Mouse (Mus musculus): ENCODE results near the gene Ttn. TPM values are rescaled to one million over a fixed set of nuclear protein-coding genes. Genes with fewer than 3 reads are reported as not detected.
A peak's percentile ranks its signal among the peaks of the same experiment; 100 is the strongest.

Ttn gene
- polyA plus RNA-seq, 1 experiment, result 0.12 TPM

DNA sequence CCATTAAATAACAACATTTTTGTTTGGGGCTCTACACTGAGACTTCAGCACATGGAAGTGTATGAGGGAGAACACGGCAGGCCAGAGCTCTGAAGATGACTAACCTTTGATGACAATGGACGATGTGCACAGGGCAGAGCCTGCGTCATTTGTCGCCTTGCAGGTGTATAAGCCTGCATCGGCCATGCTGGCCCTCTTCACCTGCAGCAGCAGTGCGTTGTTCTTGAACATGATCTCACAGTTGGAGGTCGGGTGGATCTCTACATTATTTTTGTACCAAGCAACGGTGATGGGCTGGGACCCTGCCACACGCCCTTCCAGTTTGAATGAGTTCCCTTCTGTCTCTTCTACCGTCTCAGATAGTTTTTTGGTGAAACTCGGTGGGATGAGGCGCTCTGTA, 106.8 kb downstream of the Ttn start:
- Histone ChIP-seq H3K4me1 (ENCODE audit: control insufficient read depth, insufficient read depth, insufficient read length) (no peaks in the 10 kb centered on the region), H3K27me3 (ENCODE audit: control insufficient read depth, insufficient read depth, low read length) (no peaks in the 10 kb centered on the region), H3K4me3 (ENCODE audit: extremely low read depth, insufficient read depth, insufficient read length) (no peak overlapping the region), H3K36me3 (ENCODE audit: control insufficient read depth, insufficient read depth, low read length) (no peaks in the 10 kb centered on the region), H3K27ac (ENCODE audit: insufficient read depth, low read length) (no peak overlapping the region)
- no peak for DNase-seq (ENCODE audit: low read depth in 1 of 2, low spot score in 2 of 2)
- no peak for TF ChIP-seq CTCF (IDR thresholded peaks at IDR 0.05; ENCODE audit: extremely low read depth, insufficient read depth, insufficient read length, insufficient replicate concordance)
- no peak for TF ChIP-seq POLR2A (IDR thresholded peaks at IDR 0.05; ENCODE audit: low read depth, low read length)
- WGBS, result 91% methylated on average over 12 of the region's 12 CpGs

DNA sequence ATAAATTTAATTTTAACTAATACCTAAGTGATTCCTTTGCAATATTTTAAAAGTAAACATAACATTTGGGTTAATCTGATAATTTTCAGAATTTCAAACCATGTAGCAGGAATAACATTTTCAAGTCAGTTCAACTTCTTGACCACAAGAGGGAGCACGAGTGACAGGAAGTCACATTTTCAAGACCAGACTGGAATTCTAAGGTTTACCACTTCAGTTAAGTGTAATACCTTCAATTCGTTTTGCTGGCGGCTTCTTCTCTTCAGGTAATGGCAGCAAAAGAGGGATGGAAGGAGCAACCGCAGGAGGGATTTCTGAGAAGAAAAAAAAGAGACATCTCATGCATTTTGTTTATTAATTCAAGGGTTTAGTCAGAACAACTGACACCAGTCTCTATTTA, 115.4 kb downstream of the Ttn start:
- no peaks in the 10 kb centered on the region for H3K27me3 ChIP-seq (ENCODE audit: control insufficient read depth, insufficient read depth, low read length)
- DNase-seq (ENCODE audit: low read depth in 1 of 2, low spot score in 2 of 2), result peak in 1 of 2 experiments; percentile 1
- H3K36me3 ChIP-seq (ENCODE audit: control insufficient read depth, insufficient read depth, low read length), result no peaks in the 10 kb centered on the region
- no peak overlapping the region for H3K27ac ChIP-seq (ENCODE audit: insufficient read depth, low read length)
- TF ChIP-seq POLR2A (IDR thresholded peaks at IDR 0.05; ENCODE audit: low read depth, low read length) (no peak), CTCF (IDR thresholded peaks at IDR 0.05; ENCODE audit: extremely low read depth, insufficient read depth, insufficient read length, insufficient replicate concordance) (no peak)
- no peaks in the 10 kb centered on the region for H3K4me1 ChIP-seq (ENCODE audit: control insufficient read depth, insufficient read depth, insufficient read length)
- WGBS, result 18% methylated on average over 4 of the region's 4 CpGs
- H3K4me3 ChIP-seq (ENCODE audit: extremely low read depth, insufficient read depth, insufficient read length), result no peak overlapping the region

DNA sequence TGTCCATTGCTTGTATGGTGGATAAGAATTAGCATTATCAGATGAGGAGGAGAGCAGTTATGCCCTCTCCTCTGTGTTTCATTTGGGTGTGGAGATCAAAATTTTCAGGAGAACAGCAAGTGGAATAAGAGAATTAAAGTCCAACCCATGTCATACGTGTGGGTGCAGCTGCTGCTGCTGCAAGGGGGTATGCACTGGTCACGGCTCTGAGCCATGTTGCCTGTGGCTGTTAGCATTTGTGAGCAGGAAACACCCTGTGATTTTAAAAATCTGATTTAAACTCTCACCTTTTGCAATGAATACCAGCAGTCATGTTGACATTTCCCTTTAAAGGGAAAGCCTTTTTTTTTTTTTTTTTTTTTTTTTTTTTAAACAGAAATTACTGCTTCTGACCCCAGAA, 116.8 kb downstream of the Ttn start:
- Histone ChIP-seq H3K4me3 (ENCODE audit: extremely low read depth, insufficient read depth, insufficient read length) (no peak overlapping the region), H3K4me1 (ENCODE audit: control insufficient read depth, insufficient read depth, insufficient read length) (no peaks in the 10 kb centered on the region), H3K27ac (ENCODE audit: insufficient read depth, low read length) (no peak overlapping the region), H3K27me3 (ENCODE audit: control insufficient read depth, insufficient read depth, low read length) (no peaks in the 10 kb centered on the region), H3K36me3 (ENCODE audit: control insufficient read depth, insufficient read depth, low read length) (no peaks in the 10 kb centered on the region)
- TF ChIP-seq POLR2A (IDR thresholded peaks at IDR 0.05; ENCODE audit: low read depth, low read length) (no peak), CTCF (IDR thresholded peaks at IDR 0.05; ENCODE audit: extremely low read depth, insufficient read depth, insufficient read length, insufficient replicate concordance) (no peak)
- WGBS, result 84% methylated on average over 2 of the region's 2 CpGs
- DNase-seq (ENCODE audit: low read depth in 1 of 2, low spot score in 2 of 2), result no peak

- Histone ChIP-seq H3K4me3 (ENCODE audit: extremely low read depth, insufficient read depth, insufficient read length) (no peak overlapping the region), H3K36me3 (ENCODE audit: control insufficient read depth, insufficient read depth, low read length) (no peaks in the 10 kb centered on the region), H3K27ac (ENCODE audit: insufficient read depth, low read length) (no peak overlapping the region), H3K27me3 (ENCODE audit: control insufficient read depth, insufficient read depth, low read length) (no peaks in the 10 kb centered on the region), H3K4me1 (ENCODE audit: control insufficient read depth, insufficient read depth, insufficient read length) (no peaks in the 10 kb centered on the region)
- no peak for TF ChIP-seq POLR2A (IDR thresholded peaks at IDR 0.05; ENCODE audit: low read depth, low read length)
- TF ChIP-seq CTCF (IDR thresholded peaks at IDR 0.05; ENCODE audit: extremely low read depth, insufficient read depth, insufficient read length, insufficient replicate concordance), result no peak
- no peak for DNase-seq (ENCODE audit: low read depth in 1 of 2, low spot score in 2 of 2)
These were observed 121.0 kb downstream of the Ttn start for GRCm38 (mm10) chr2:76861327-76861726.

DNA sequence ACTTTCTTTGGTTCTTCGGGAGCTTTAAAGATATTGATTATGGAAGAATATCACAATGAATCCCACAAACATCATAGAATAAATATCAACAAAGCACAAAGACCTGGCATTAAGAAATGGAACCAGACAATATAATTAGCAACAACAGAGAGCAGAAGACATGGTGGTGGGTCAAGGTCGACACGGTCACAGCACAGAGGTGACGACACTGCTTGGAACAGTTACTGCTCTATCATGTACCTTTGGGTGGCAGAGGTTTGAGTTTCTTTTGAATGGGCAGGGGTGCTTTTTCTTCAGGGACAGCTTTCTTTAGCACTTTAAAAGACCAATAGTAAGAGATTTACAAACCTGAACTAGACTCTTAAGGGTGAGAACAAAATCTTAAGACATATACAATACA, 132.3 kb downstream of the Ttn start:
- TF ChIP-seq CTCF (IDR thresholded peaks at IDR 0.05; ENCODE audit: extremely low read depth, insufficient read depth, insufficient read length, insufficient replicate concordance) (no peak), POLR2A (IDR thresholded peaks at IDR 0.05; ENCODE audit: low read depth, low read length) (no peak)
- Histone ChIP-seq H3K27ac (ENCODE audit: insufficient read depth, low read length) (no peak overlapping the region), H3K4me1 (ENCODE audit: control insufficient read depth, insufficient read depth, insufficient read length) (no peaks in the 10 kb centered on the region), H3K4me3 (ENCODE audit: extremely low read depth, insufficient read depth, insufficient read length) (no peak overlapping the region), H3K27me3 (ENCODE audit: control insufficient read depth, insufficient read depth, low read length) (no peaks in the 10 kb centered on the region), H3K36me3 (ENCODE audit: control insufficient read depth, insufficient read depth, low read length) (no peaks in the 10 kb centered on the region)
- WGBS, result 94% methylated on average over 4 of the region's 4 CpGs
- no peak for DNase-seq (ENCODE audit: low read depth in 1 of 2, low spot score in 2 of 2)

DNA sequence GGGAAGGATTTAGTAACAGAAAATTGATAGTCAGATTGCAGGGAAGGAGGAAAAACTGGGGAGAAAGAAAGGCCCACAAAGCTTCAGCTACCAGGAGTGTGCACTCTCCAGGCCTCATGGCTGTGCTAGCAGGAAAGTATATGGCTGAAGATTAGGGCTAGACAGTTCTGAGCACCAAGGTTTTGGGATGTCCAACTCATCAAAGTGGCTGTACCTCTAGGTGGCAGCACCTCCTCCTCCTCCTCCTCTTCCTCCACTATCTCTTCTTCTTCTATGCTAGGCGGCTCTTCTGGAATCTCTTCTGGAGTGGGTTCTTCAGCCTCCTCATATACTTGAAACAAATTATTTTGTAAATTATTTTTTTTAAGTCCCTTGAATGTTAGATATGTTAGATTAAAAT, 139.2 kb downstream of the Ttn start:
- H3K27me3 ChIP-seq (ENCODE audit: control insufficient read depth, insufficient read depth, low read length), result no peaks in the 10 kb centered on the region
- H3K4me3 ChIP-seq (ENCODE audit: extremely low read depth, insufficient read depth, insufficient read length), result no peak overlapping the region
- TF ChIP-seq CTCF (IDR thresholded peaks at IDR 0.05; ENCODE audit: extremely low read depth, insufficient read depth, insufficient read length, insufficient replicate concordance), result no peak
- TF ChIP-seq POLR2A (IDR thresholded peaks at IDR 0.05; ENCODE audit: low read depth, low read length), result no peak
- no peak for DNase-seq (ENCODE audit: low read depth in 1 of 2, low spot score in 2 of 2)
- 93% methylated on average over 1 of the region's 1 CpGs for WGBS
- no peaks in the 10 kb centered on the region for H3K36me3 ChIP-seq (ENCODE audit: control insufficient read depth, insufficient read depth, low read length)
- H3K4me1 ChIP-seq (ENCODE audit: control insufficient read depth, insufficient read depth, insufficient read length), result no peaks in the 10 kb centered on the region
- no peak overlapping the region for H3K27ac ChIP-seq (ENCODE audit: insufficient read depth, low read length)

- Histone ChIP-seq H3K4me1 (ENCODE audit: control insufficient read depth, insufficient read depth, insufficient read length) (no peaks in the 10 kb centered on the region; the same call in 1 of the 2 replicates), H3K4me3 (ENCODE audit: extremely low read depth, insufficient read depth, insufficient read length) (no peak overlapping the region), H3K36me3 (ENCODE audit: control insufficient read depth, insufficient read depth, low read length) (no peaks in the 10 kb centered on the region), H3K27me3 (ENCODE audit: control insufficient read depth, insufficient read depth, low read length) (no peaks in the 10 kb centered on the region), H3K27ac (ENCODE audit: insufficient read depth, low read length) (no peak overlapping the region)
- DNase-seq (ENCODE audit: low read depth in 1 of 2, low spot score in 2 of 2), result no peak
- no peak for TF ChIP-seq CTCF (IDR thresholded peaks at IDR 0.05; ENCODE audit: extremely low read depth, insufficient read depth, insufficient read length, insufficient replicate concordance)
- TF ChIP-seq POLR2A (IDR thresholded peaks at IDR 0.05; ENCODE audit: low read depth, low read length), result no peak
These were observed 161.9 kb downstream of the Ttn start for GRCm38 (mm10) chr2:76820472-76820871.

All from spleen, adult 2 months (tissue).